Mouse (Mus musculus) embryonic facial prominence, embryonic 11.5 days (tissue): ENCODE measurements around the gene Olfr784. TPM values are rescaled to one million over a fixed set of nuclear protein-coding genes. Genes with fewer than 3 reads are reported as not detected.
"Not testable (repeated sequence)": the region's sequence is repeated elsewhere in the genome, so short reads cannot be mapped to it uniquely, and the experiment has no call there.

Source experiments
- ATAC-seq: fragments of 200-750 bp; cut with Nextera tagmentation; replicated peaks from 2 replicates; pipeline ENCODE4 v1.8.0; 2017; ENCODE audit warnings: low read depth; ENCODE audit not compliant: insufficient number of reproducible peaks, low FRiP score, low TSS enrichment
- DNase-seq: peaks from one replicate; pipeline ENCODE4 v3.0.0-alpha.2; 2015; ENCODE audit warnings: low spot score
- H3K27ac ChIP-seq: fragments of 300-500 bp; sonication (generic); replicated peaks from 2 replicates; pipeline ENCODE4 v1.5.1; 2014; ENCODE audit warnings: mild to moderate bottlenecking, low read depth, low read length, control low read depth
- H3K27me3 ChIP-seq: fragments of 300-500 bp; sonication (generic); 2 replicates; pipeline ENCODE4 v1.6.1; 2014; ENCODE audit warnings: mild to moderate bottlenecking, low read length, moderate library complexity, mixed read lengths; ENCODE audit not compliant: control insufficient read depth, insufficient read depth
- H3K36me3 ChIP-seq: fragments of 300-500 bp; sonication (generic); replicated peaks from 2 replicates; pipeline ENCODE4 v1.6.1; 2014; ENCODE audit warnings: low read depth, mild to moderate bottlenecking, low read length, moderate library complexity, mixed read lengths; ENCODE audit not compliant: control insufficient read depth, insufficient read depth
- H3K4me1 ChIP-seq: fragments of 300-500 bp; sonication (generic); 2 replicates; pipeline ENCODE4 v1.6.1; 2014; ENCODE audit warnings: low read length, mixed read lengths; ENCODE audit not compliant: control insufficient read depth, insufficient read depth
- H3K4me2 ChIP-seq: fragments of 300-500 bp; sonication (generic); 2 replicates; pipeline ENCODE4 v1.6.1; 2014; ENCODE audit warnings: low read depth, mild to moderate bottlenecking, control low read depth, low read length, moderate library complexity
- H3K4me3 ChIP-seq: fragments of 300-500 bp; sonication (generic); 2 replicates; pipeline ENCODE4 v1.5.1; 2014; ENCODE audit warnings: low read depth, low read length, control low read depth
- H3K9ac ChIP-seq: fragments of 300-500 bp; sonication (generic); replicated peaks from 2 replicates; pipeline ENCODE4 v1.6.1; 2014; ENCODE audit warnings: mild to moderate bottlenecking, control low read depth, low read length
- H3K9me3 ChIP-seq: fragments of 300-500 bp; sonication (generic); replicated peaks from 2 replicates; pipeline ENCODE4 v1.6.1; 2016; ENCODE audit warnings: mild to moderate bottlenecking, low read length, inconsistent platforms, mixed read lengths; ENCODE audit not compliant: control insufficient read depth
- WGBS: fragments of 180-500 bp; shearing (Covaris S2); extraction: QIAGEN DNeasy Blood & Tissue Kit; methylation state at CpG from one replicate; pipeline ENCODE4 v1.1.7; 2014; 5-methylcytosine and 5-hydroxymethylcytosine counted together
- polyA plus RNA-seq: library from polyadenylated mRNA; unstranded; fragments of >200 nt; fragmentation: Nextera tagmentation; extraction: Ambion mirVana; gene quantifications from 2 replicates; pipeline ENCODE4 v1.2.1, GENCODE M21; 2014

Gene Olfr784
- not detected in 2 replicates for polyA plus RNA-seq

DNA sequence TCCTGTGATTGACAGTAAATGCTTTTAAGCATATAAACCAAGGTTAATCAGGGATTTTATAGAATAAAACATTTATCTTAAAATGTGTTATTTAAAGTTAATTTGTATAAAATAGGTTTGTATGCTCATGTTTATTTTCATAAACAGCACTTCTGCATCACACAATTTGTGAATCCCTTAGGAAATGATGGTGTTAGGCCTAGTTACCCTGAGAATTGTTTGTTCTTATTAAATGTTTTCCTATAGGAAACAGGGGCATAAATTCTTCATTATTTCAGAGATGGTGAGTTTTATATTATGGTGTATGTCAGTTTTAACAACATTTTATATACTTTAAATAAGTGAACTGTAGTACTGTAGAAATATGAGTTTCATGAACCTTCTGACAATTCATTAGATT lies at the start of gene Olfr784:
Gene Olfr784 (plus strand): TSS at position 301 of the 400 bp plus-strand sequence.
- H3K4me1 ChIP-seq, result no peaks in the 10 kb centered on the region
- no peak within 1 kb of the TSS for H3K4me2 ChIP-seq
- H3K27me3 ChIP-seq, result no peaks in the 10 kb centered on the region
- no peaks in the 10 kb centered on the region for H3K9me3 ChIP-seq
- H3K4me3 ChIP-seq, result no peak within 1 kb of the TSS
- H3K27ac ChIP-seq, result no peak within 1 kb of the TSS
- ATAC-seq, result no peak
- no peak for DNase-seq
- H3K9ac ChIP-seq, result no peak within 1 kb of the TSS
- no peaks in the 10 kb centered on the region for H3K36me3 ChIP-seq

DNA sequence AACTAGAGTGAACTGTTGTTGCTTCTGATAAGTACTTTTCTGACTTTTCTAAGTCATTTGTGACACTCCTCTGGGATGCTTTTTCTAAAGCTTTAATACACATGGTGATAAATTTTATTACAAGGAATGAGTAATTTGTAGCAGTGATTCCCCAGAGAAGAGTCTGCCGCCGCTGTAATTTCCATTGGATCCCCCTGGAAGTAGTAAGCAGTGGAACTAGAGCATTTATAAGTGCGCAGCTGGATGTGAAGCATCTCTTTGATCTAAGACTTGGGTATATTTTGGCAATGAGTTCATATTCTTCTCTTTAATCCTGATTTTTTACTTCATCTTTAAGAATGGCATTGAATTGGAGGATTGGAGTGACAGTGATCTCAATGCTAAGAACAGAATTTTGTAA lies 35.3 kb upstream of the Olfr784 start, which contains the start of gene Olfr782:
Gene Olfr782 (plus strand): TSS at position 301 of the 400 bp plus-strand sequence.
- no peak within 1 kb of the TSS for H3K4me3 ChIP-seq
- no peaks in the 10 kb centered on the region for H3K27me3 ChIP-seq
- 94% methylated on average over 3 of the region's 3 CpGs for WGBS
- H3K36me3 ChIP-seq, result no peaks in the 10 kb centered on the region
- ATAC-seq, result no peak
- no peak within 1 kb of the TSS for H3K4me2 ChIP-seq
- H3K4me1 ChIP-seq, result no peaks in the 10 kb centered on the region
- no peaks in the 10 kb centered on the region for H3K9me3 ChIP-seq
- H3K9ac ChIP-seq, result no peak within 1 kb of the TSS
- H3K27ac ChIP-seq, result no peak within 1 kb of the TSS
- DNase-seq, result no peak

DNA sequence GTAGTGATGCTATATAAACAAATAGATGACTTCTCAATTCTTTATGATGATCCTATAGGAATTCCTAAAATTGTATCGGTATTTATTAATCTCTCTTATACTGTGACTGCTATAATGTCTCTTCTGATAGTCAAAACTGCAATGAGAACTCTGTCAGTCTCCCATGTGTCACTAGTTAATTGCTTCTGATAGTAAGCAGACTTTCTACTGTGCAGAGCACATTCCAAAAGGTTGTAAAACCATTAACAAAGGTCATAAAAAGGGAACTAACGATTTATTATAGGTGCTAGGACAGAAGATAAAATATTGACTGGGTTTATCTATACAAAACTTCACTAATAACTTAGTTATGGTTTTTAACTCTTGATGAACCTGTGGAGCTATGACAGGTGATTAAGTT lies 31.4 kb upstream of the Olfr784 start:
- H3K36me3 ChIP-seq, H3K27ac ChIP-seq, H3K4me1 ChIP-seq, H3K27me3 ChIP-seq, H3K4me2 ChIP-seq, H3K9ac ChIP-seq, DNase-seq, H3K9me3 ChIP-seq, H3K4me3 ChIP-seq, ATAC-seq: not testable (repeated sequence)
- 78% methylated on average over 2 of the region's 2 CpGs for WGBS

DNA sequence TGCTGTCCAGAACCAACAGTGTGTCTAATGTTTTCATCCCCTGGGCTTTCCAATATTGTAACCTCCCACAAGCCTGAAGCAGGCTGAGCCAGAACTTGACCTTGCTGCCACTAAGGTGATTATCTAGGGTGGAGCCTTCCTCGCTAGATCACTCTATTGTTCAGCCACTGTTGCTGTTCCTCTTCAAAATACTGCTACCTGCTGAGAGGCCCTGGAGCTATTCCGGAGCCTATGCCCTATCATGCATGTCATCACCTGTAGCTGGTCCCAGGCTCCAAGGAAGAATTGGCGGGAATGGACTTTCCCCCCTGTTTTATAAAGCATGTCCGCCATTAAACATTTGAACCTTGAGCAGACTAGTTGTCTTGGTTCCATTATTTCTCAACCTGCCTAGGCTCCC lies 27.4 kb upstream of the Olfr784 start:
- WGBS, result 86% methylated on average over 4 of the region's 4 CpGs
- H3K9me3 ChIP-seq, H3K27me3 ChIP-seq, H3K9ac ChIP-seq, DNase-seq, H3K4me2 ChIP-seq, H3K36me3 ChIP-seq, H3K4me3 ChIP-seq, H3K4me1 ChIP-seq, H3K27ac ChIP-seq, ATAC-seq: not testable (repeated sequence)

DNA sequence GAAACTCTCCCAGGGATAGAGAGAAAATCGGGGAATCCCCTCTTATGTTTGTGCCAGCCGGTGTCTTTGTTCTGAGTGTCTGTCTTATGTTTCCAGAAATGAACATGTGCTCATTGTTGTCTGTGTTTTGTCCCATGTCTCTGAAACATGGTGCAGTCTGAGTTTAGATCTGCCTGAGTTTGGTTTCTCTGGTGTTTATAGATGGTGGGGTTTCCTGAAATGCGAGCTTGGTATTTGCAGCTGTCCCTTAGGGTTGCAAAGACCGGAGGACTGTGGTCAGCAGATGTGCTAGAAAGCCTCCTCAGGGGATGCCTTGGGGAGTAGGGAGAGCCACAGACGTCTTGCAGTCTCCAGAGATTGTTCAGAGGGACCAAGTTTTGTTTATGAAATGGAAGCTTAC lies 26.6 kb upstream of the Olfr784 start:
- Histone ChIP-seq H3K9me3 (no peaks in the 10 kb centered on the region), H3K36me3 (no peaks in the 10 kb centered on the region), H3K27ac (no peak overlapping the region), H3K27me3 (no peaks in the 10 kb centered on the region), H3K4me2 (no peak overlapping the region), H3K4me1 (no peaks in the 10 kb centered on the region), H3K4me3 (no peak overlapping the region), H3K9ac (no peak overlapping the region)
- DNase-seq (no peak), ATAC-seq (no peak)
- 71% methylated on average over 5 of the region's 5 CpGs for WGBS

DNA sequence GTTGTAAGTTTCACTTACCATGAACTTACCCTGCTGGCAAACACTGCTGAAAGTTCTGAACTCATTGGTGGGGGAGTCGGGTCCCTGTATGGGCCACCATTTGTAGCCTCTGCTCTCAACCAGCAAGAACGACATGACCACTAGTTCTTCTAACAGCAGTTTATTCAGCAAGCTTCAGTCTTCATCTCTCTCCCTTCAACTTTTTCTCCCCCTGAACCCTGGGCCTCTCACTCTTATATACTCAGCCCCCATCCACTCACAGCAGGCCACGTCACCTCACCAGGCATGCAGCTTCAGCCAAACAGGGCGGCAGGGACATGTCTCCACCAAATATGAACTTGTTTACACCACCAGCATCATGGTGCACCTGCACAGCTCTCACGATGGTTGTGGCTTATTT lies 9.8 kb upstream of the Olfr784 start:
- DNase-seq, H3K9me3 ChIP-seq, H3K4me1 ChIP-seq, H3K36me3 ChIP-seq, ATAC-seq, H3K27ac ChIP-seq, H3K27me3 ChIP-seq, H3K4me2 ChIP-seq, H3K4me3 ChIP-seq, H3K9ac ChIP-seq: not testable (repeated sequence)
- WGBS, result 89% methylated on average over 5 of the region's 5 CpGs

DNA sequence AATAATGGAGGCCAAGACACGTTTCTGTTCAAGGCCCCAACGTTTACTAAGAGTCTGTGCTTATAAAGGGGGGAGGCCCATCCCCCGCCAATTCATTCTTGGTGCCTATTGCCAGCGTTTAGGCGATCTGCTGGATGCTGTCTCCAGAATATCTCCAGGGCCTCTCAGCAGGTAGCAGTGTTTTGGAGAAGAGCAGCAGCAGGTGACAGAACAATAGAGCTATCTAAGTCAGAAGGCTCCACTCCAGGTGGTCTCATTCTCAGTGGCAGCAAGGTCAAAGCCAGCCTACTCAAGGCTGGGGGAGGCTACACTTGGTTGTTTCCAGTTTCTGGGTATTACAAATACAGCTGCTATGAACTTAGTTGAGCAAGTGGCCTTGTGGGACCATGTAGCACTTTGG lies 17.0 kb downstream of the Olfr784 start:
- H3K4me1 ChIP-seq, result no peaks in the 10 kb centered on the region
- no peaks in the 10 kb centered on the region for H3K27me3 ChIP-seq
- 51% methylated on average over 5 of the region's 5 CpGs for WGBS

DNA sequence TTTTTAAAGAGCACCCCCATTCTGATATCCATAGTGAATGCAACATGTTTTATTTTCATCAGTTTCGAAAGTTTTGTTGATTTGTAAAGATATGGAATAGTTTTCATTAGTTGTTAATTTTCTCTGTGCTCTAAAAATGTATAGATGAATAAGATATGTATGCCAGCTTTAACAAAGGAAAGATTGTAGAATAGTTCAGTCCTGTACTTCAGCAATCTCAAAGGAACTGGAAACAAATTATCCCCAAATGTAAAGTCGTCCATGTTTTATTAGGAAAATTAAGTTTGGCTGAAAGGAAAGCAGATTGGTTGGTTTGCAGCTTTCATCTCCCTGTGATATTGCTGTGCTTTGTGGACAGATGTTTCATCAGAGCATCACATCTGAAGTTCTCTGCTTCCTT lies 21.2 kb downstream of the Olfr784 start, which contains the start of gene Olfr785:
Gene Olfr785 (plus strand): TSS at position 301 of the 400 bp plus-strand sequence.
- no peak within 1 kb of the TSS for H3K9ac ChIP-seq
- H3K27me3 ChIP-seq, result no peaks in the 10 kb centered on the region
- no peak for DNase-seq
- no peak within 1 kb of the TSS for H3K27ac ChIP-seq
- H3K4me1 ChIP-seq, result no peaks in the 10 kb centered on the region
- H3K9me3 ChIP-seq, result no peaks in the 10 kb centered on the region
- no peak within 1 kb of the TSS for H3K4me2 ChIP-seq
- no peak for ATAC-seq
- H3K36me3 ChIP-seq, result no peaks in the 10 kb centered on the region
- H3K4me3 ChIP-seq, result no peak within 1 kb of the TSS
- 73% methylated on average over 2 of the region's 2 CpGs for WGBS

More for the DNA sequence above, 17.0 kb downstream of the Olfr784 start:
- H3K27ac ChIP-seq, result no peak overlapping the region
- no peaks in the 10 kb centered on the region for H3K36me3 ChIP-seq
- H3K4me2 ChIP-seq, result no peak overlapping the region
- no peak for ATAC-seq
- no peak for DNase-seq
- H3K4me3 ChIP-seq, result no peak overlapping the region
- no peak overlapping the region for H3K9ac ChIP-seq
- no peaks in the 10 kb centered on the region for H3K9me3 ChIP-seq
